8 mouse cellular contexts compared by ENCODE assay signal in the genomic region with DNA sequence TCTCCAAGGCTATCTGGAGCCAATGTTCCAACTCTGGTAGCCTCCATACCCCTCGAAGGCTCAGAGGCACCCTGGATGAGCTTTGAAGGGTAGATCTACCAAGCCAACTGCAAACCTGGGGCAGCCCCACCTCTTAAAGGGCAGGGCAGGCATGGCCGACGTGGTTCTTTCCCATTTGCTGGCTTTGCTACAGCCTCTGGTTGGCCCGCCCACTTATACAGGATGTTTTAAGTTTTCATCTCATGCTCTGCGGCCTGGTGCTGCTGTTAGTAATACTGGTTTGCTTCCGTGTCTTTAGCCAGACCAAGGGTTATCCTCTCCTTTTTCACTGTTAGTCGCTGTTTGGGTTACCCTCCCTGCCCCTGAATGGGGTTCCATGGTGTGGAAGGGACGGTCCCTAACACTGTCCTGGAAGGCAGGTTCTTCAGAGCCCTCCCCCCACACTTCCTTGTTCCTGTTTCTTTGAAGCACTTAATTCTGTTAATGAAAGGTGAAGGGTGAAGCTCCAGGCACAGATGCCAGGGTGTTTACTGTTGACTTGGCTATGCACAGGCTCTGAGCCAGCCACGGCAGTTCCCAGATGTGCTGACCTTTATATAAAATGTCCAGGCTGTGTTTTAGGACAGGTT. TPM values are rescaled to one million over a fixed set of nuclear protein-coding genes. Genes with fewer than 3 reads are reported as not detected.
DNase-seq lines count a peak whose midpoint lies in the region; ATAC-seq and TF ChIP-seq lines count a peak whose summit lies in the region.

No protein-coding gene starts in this region.

- DNase-seq in forebrain, embryonic 11.5 days (ENCODE audit: low spot score), result no peak
- DNase-seq in heart, postnatal 0 days (ENCODE audit: low spot score), result no peak
- peak; percentile 58 for DNase-seq in large intestine, adult 2 months (ENCODE audit: low read depth, low spot score)
- peak; percentile 59 to 61 for DNase-seq in thymus, postnatal 10 days (ENCODE audit: low spot score in 2 of 2)
- DNase-seq in layer of hippocampus, adult 18-20 months (ENCODE audit: low spot score in 2 of 2), result no peak

- no peak for ATAC-seq in forebrain, embryonic 11.5 days (replicated peaks; ENCODE audit: low FRiP score)
- ATAC-seq in forebrain, embryonic 15.5 days (replicated peaks), result no peak
- ATAC-seq in heart, postnatal 0 days (ENCODE audit: insufficient read depth, low read depth), result no peak
- peak; percentile 83 for ATAC-seq in megakaryocyte-erythroid progenitor cell, adult 5-6 weeks (replicated peaks; ENCODE audit: low FRiP score, low TSS enrichment, poor library complexity, severe bottlenecking)

- no peak for TF ChIP-seq CTCF in bone marrow macrophage, adult 2 months (IDR thresholded peaks at IDR 0.05; ENCODE audit: low read depth, low read length)
- no peak for TF ChIP-seq CTCF in heart, postnatal 0 days (IDR thresholded peaks at IDR 0.05; ENCODE audit: low read depth)

- no peak for TF ChIP-seq POLR2A in bone marrow macrophage, adult 2 months (IDR thresholded peaks at IDR 0.05; ENCODE audit: borderline replicate concordance, low read depth, low read length)

- H3K27ac ChIP-seq in forebrain, embryonic 11.5 days (ENCODE audit: low read depth, low read length), result no peak overlapping the region
- no peak overlapping the region for H3K27ac ChIP-seq in forebrain, embryonic 15.5 days (replicated peaks)
- peak overlapping the region; percentile 61 for H3K27ac ChIP-seq in bone marrow macrophage, adult 2 months (ENCODE audit: insufficient read depth, low read depth, low read length)
- peak overlapping the region; percentile 53 for H3K27ac ChIP-seq in heart, postnatal 0 days (ENCODE audit: low read depth)

- no peak for TF ChIP-seq EP300 in heart, postnatal 0 days (IDR thresholded peaks at IDR 0.05; ENCODE audit: low read depth)

- H3K4me2 ChIP-seq in forebrain, embryonic 11.5 days (ENCODE audit: low read depth, low read length, severe bottlenecking), result peak overlapping the region; percentile 11; the same call in 1 of the 2 replicates
- H3K4me2 ChIP-seq in forebrain, embryonic 15.5 days (replicated peaks), result no peak overlapping the region
- H3K4me2 ChIP-seq in heart, postnatal 0 days (ENCODE audit: low read depth, low read length), result peak overlapping the region; percentile 96

- H3K9ac ChIP-seq in forebrain, embryonic 11.5 days (ENCODE audit: low read length), result no peak overlapping the region
- H3K9ac ChIP-seq in forebrain, embryonic 15.5 days (replicated peaks), result no peak overlapping the region
- H3K9ac ChIP-seq in heart, postnatal 0 days (replicated peaks; ENCODE audit: low read depth, low read length), result peak overlapping the region; percentile 86; the same call in 1 of the 2 replicates

- 71% methylated on average over 9 of the region's 9 CpGs for WGBS in forebrain, embryonic 11.5 days
- 78% methylated on average over 9 of the region's 9 CpGs for WGBS in forebrain, embryonic 15.5 days
- WGBS in heart, postnatal 0 days, result 45% methylated on average over 9 of the region's 9 CpGs
- 13% methylated on average over 9 of the region's 9 CpGs for WGBS in large intestine, adult 2 months

- peaks cover 16% of the 10 kb centered on the region for H3K4me1 ChIP-seq in forebrain, embryonic 11.5 days (replicated peaks; ENCODE audit: control insufficient read depth, insufficient read depth, low read length)
- H3K4me1 ChIP-seq in forebrain, embryonic 15.5 days, result peaks cover 36% of the 10 kb centered on the region
- H3K4me1 ChIP-seq in bone marrow macrophage, adult 2 months (ENCODE audit: control insufficient read depth, insufficient read depth, low read length), result peaks cover 33% of the 10 kb centered on the region
- H3K4me1 ChIP-seq in heart, postnatal 0 days (ENCODE audit: control insufficient read depth, insufficient read depth), result peaks cover 46% of the 10 kb centered on the region

- H3K36me3 ChIP-seq in forebrain, embryonic 11.5 days (ENCODE audit: control insufficient read depth, insufficient read depth, low read length), result no peaks in the 10 kb centered on the region; the same call in 1 of the 2 replicates
- peaks cover 13% of the 10 kb centered on the region for H3K36me3 ChIP-seq in forebrain, embryonic 15.5 days
- peaks cover 19% of the 10 kb centered on the region for H3K36me3 ChIP-seq in heart, postnatal 0 days (replicated peaks; ENCODE audit: control insufficient read depth, insufficient read depth, low read length)

- H3K27me3 ChIP-seq in forebrain, embryonic 11.5 days (ENCODE audit: control insufficient read depth, insufficient read depth, low read length), result no peaks in the 10 kb centered on the region
- H3K27me3 ChIP-seq in forebrain, embryonic 15.5 days, result no peaks in the 10 kb centered on the region
- no peaks in the 10 kb centered on the region for H3K27me3 ChIP-seq in heart, postnatal 0 days (ENCODE audit: control insufficient read depth, insufficient read depth, low read length)

- no peaks in the 10 kb centered on the region for H3K9me3 ChIP-seq in forebrain, embryonic 11.5 days (ENCODE audit: control insufficient read depth, low read length)
- no peaks in the 10 kb centered on the region for H3K9me3 ChIP-seq in forebrain, embryonic 15.5 days
- no peaks in the 10 kb centered on the region for H3K9me3 ChIP-seq in heart, postnatal 0 days (replicated peaks; ENCODE audit: control insufficient read depth, low read length)

- no peak overlapping the region for H3K4me3 ChIP-seq in forebrain, embryonic 11.5 days (ENCODE audit: low read depth, low read length)
- no peak overlapping the region for H3K4me3 ChIP-seq in forebrain, embryonic 15.5 days
- peak overlapping the region; percentile 89 for H3K4me3 ChIP-seq in bone marrow macrophage, adult 2 months (ENCODE audit: insufficient read depth, low read length)
- H3K4me3 ChIP-seq in heart, postnatal 0 days (ENCODE audit: low read depth, low read length), result peak overlapping the region; percentile 88

RNA-seq across cellular contexts. Expression of a gene that starts 3.4 kb away (rescaled TPM):
- 55.8 and 61.0 TPM in 2 replicates for polyA plus RNA-seq in forebrain, embryonic 11.5 days (2014; fragmentation: Nextera tagmentation; extraction: Ambion mirVana)
- 39.3 and 39.9 TPM in 2 replicates for polyA plus RNA-seq in forebrain, embryonic 15.5 days (2015; fragmentation: Nextera tagmentation; extraction: Ambion mirVana)
- 27.8 and 33.0 TPM in 2 replicates for polyA plus RNA-seq in bone marrow macrophage, adult 2 months (2012; ENCODE audit: insufficient read depth, insufficient read length, missing spikeins)
- 59.2 and 61.2 TPM in 2 replicates for total RNA-seq in heart, postnatal 0 days (2014; rRNA removed; ENCODE audit: low replicate concordance)
- polyA plus RNA-seq in heart, postnatal 0 days (2015; fragmentation: Nextera tagmentation; extraction: Ambion mirVana), result 46.6 and 46.7 TPM in 2 replicates
- 85.2 and 93.7 TPM in 2 replicates for polyA plus RNA-seq in large intestine, adult 2 months (2012; rRNA removed)
- total RNA-seq in megakaryocyte-erythroid progenitor cell, adult 5-6 weeks (2014; fragmentation: Nextera tagmentation), result 15.8 and 26.3 TPM in 2 replicates
- total RNA-seq in megakaryocyte-erythroid progenitor cell, adult 5-6 weeks (2017), result 11.9 and 17.5 TPM in 2 replicates
- 10 to 100 TPM; 20.7 to 23.8 TPM for total RNA-seq in layer of hippocampus, adult 18-20 months (2021)

RNA-seq across cellular contexts. Expression of a gene that starts 10.6 kb away (rescaled TPM):
- 22.6 and 25.1 TPM in 2 replicates for polyA plus RNA-seq in forebrain, embryonic 11.5 days (2014; fragmentation: Nextera tagmentation; extraction: Ambion mirVana)
- 25.0 and 26.0 TPM in 2 replicates for polyA plus RNA-seq in forebrain, embryonic 15.5 days (2015; fragmentation: Nextera tagmentation; extraction: Ambion mirVana)
- polyA plus RNA-seq in bone marrow macrophage, adult 2 months (2012; ENCODE audit: insufficient read depth, insufficient read length, missing spikeins), result 20.7 and 22.9 TPM in 2 replicates
- 35.4 and 39.1 TPM in 2 replicates for total RNA-seq in heart, postnatal 0 days (2014; rRNA removed; ENCODE audit: low replicate concordance)
- 10.3 and 11.3 TPM in 2 replicates for polyA plus RNA-seq in heart, postnatal 0 days (2015; fragmentation: Nextera tagmentation; extraction: Ambion mirVana)
- 33.1 and 39.4 TPM in 2 replicates for polyA plus RNA-seq in large intestine, adult 2 months (2012; rRNA removed)
- total RNA-seq in megakaryocyte-erythroid progenitor cell, adult 5-6 weeks (2014; fragmentation: Nextera tagmentation), result 15.3 and 20.8 TPM in 2 replicates
- total RNA-seq in megakaryocyte-erythroid progenitor cell, adult 5-6 weeks (2017), result 16.6 and 18.5 TPM in 2 replicates
- 10 to 100 TPM; 19.3 to 21.1 TPM for total RNA-seq in layer of hippocampus, adult 18-20 months (2021)

RNA-seq across cellular contexts. Expression of a gene that starts 18.8 kb away (rescaled TPM):
- 0.71 and 0.83 TPM in 2 replicates for polyA plus RNA-seq in forebrain, embryonic 11.5 days (2014; fragmentation: Nextera tagmentation; extraction: Ambion mirVana)
- 3.6 and 4.6 TPM in 2 replicates for polyA plus RNA-seq in forebrain, embryonic 15.5 days (2015; fragmentation: Nextera tagmentation; extraction: Ambion mirVana)
- not detected in 2 replicates for polyA plus RNA-seq in bone marrow macrophage, adult 2 months (2012; ENCODE audit: insufficient read depth, insufficient read length, missing spikeins)
- total RNA-seq in heart, postnatal 0 days (2014; rRNA removed; ENCODE audit: low replicate concordance), result 0.70 TPM in 1 of 2 replicates, not detected in the other
- 0.93 and 1.0 TPM in 2 replicates for polyA plus RNA-seq in heart, postnatal 0 days (2015; fragmentation: Nextera tagmentation; extraction: Ambion mirVana)
- polyA plus RNA-seq in large intestine, adult 2 months (2012; rRNA removed), result 0.52 and 0.56 TPM in 2 replicates
- total RNA-seq in megakaryocyte-erythroid progenitor cell, adult 5-6 weeks (2014; fragmentation: Nextera tagmentation), result not detected in 2 replicates
- not detected in 2 replicates for total RNA-seq in megakaryocyte-erythroid progenitor cell, adult 5-6 weeks (2017)
- 100 to 1,000 TPM; 154 to 158 TPM for total RNA-seq in layer of hippocampus, adult 18-20 months (2021)

RNA-seq across cellular contexts. Expression of a gene that starts 44.6 kb away (rescaled TPM):
- 24.2 and 26.0 TPM in 2 replicates for polyA plus RNA-seq in forebrain, embryonic 11.5 days (2014; fragmentation: Nextera tagmentation; extraction: Ambion mirVana)
- polyA plus RNA-seq in forebrain, embryonic 15.5 days (2015; fragmentation: Nextera tagmentation; extraction: Ambion mirVana), result 17.5 and 17.7 TPM in 2 replicates
- polyA plus RNA-seq in bone marrow macrophage, adult 2 months (2012; ENCODE audit: insufficient read depth, insufficient read length, missing spikeins), result 10.4 and 15.4 TPM in 2 replicates
- total RNA-seq in heart, postnatal 0 days (2014; rRNA removed; ENCODE audit: low replicate concordance), result 17.2 and 26.9 TPM in 2 replicates
- polyA plus RNA-seq in heart, postnatal 0 days (2015; fragmentation: Nextera tagmentation; extraction: Ambion mirVana), result 4.4 and 5.1 TPM in 2 replicates
- polyA plus RNA-seq in large intestine, adult 2 months (2012; rRNA removed), result 25.5 and 28.3 TPM in 2 replicates
- total RNA-seq in megakaryocyte-erythroid progenitor cell, adult 5-6 weeks (2014; fragmentation: Nextera tagmentation), result 34.1 and 39.1 TPM in 2 replicates
- total RNA-seq in megakaryocyte-erythroid progenitor cell, adult 5-6 weeks (2017), result 14.7 and 22.4 TPM in 2 replicates
- total RNA-seq in layer of hippocampus, adult 18-20 months (2021), result 10 to 100 TPM; 29.5 to 30.4 TPM

RNA-seq across cellular contexts. Expression of a gene that starts 50.2 kb away (rescaled TPM):
- 14.2 and 16.2 TPM in 2 replicates for polyA plus RNA-seq in forebrain, embryonic 11.5 days (2014; fragmentation: Nextera tagmentation; extraction: Ambion mirVana)
- 31.5 and 38.6 TPM in 2 replicates for polyA plus RNA-seq in forebrain, embryonic 15.5 days (2015; fragmentation: Nextera tagmentation; extraction: Ambion mirVana)
- polyA plus RNA-seq in bone marrow macrophage, adult 2 months (2012; ENCODE audit: insufficient read depth, insufficient read length, missing spikeins), result 13.3 and 16.3 TPM in 2 replicates
- total RNA-seq in heart, postnatal 0 days (2014; rRNA removed; ENCODE audit: low replicate concordance), result 14.9 and 17.4 TPM in 2 replicates
- polyA plus RNA-seq in heart, postnatal 0 days (2015; fragmentation: Nextera tagmentation; extraction: Ambion mirVana), result 10.7 and 10.8 TPM in 2 replicates
- 23.9 and 25.4 TPM in 2 replicates for polyA plus RNA-seq in large intestine, adult 2 months (2012; rRNA removed)
- total RNA-seq in megakaryocyte-erythroid progenitor cell, adult 5-6 weeks (2014; fragmentation: Nextera tagmentation), result 25.6 and 32.8 TPM in 2 replicates
- 15.6 and 20.1 TPM in 2 replicates for total RNA-seq in megakaryocyte-erythroid progenitor cell, adult 5-6 weeks (2017)
- 10 to 100 TPM; 12.4 to 12.5 TPM for total RNA-seq in layer of hippocampus, adult 18-20 months (2021)

Comparison
In these comparisons a context has a peak if more than half of its experiments do, and no peak if none do; other contexts are left out.
1. DNase-seq: peak in large intestine, adult 2 months (single experiment) and thymus, postnatal 10 days (2 of 2); none in forebrain, embryonic 11.5 days (single experiment), heart, postnatal 0 days (single experiment) and layer of hippocampus, adult 18-20 months (0 of 2).
2. H3K27ac ChIP-seq: peak in bone marrow macrophage, adult 2 months (single experiment) and heart, postnatal 0 days (single experiment); none in forebrain, embryonic 11.5 days (single experiment) and forebrain, embryonic 15.5 days (single experiment).
3. H3K4me3 ChIP-seq: peak in bone marrow macrophage, adult 2 months (single experiment) and heart, postnatal 0 days (single experiment); none in forebrain, embryonic 11.5 days (single experiment) and forebrain, embryonic 15.5 days (single experiment).